Mouse (Mus musculus) embryo, embryonic 11 days (tissue): ENCODE measurements around the gene Sox5.

ENCODE experiments used
- DNase-seq: peaks from one replicate; pipeline ENCODE4 v3.0.0-alpha.2; 2015

The Sox5 gene

GRCm38 (mm10) chr6:144074826-144075225 lies 707.0 kb downstream of the Sox5 start:
- DNase-seq: peak; percentile 44

- DNase-seq: no peak
These were observed 711.3 kb downstream of the Sox5 start for GRCm38 (mm10) chr6:144070461-144070860.

GRCm38 (mm10) chr6:144067491-144067890 lies 714.3 kb downstream of the Sox5 start:
- DNase-seq: no peak

GRCm38 (mm10) chr6:144062428-144062827 lies 719.3 kb downstream of the Sox5 start:
- no peak for DNase-seq

GRCm38 (mm10) chr6:144061814-144062213 lies 720.0 kb downstream of the Sox5 start:
- DNase-seq: no peak

- no peak for DNase-seq
These were observed 724.6 kb downstream of the Sox5 start for GRCm38 (mm10) chr6:144057098-144057632.

- peak; percentile 54 for DNase-seq
These were observed 725.3 kb downstream of the Sox5 start for GRCm38 (mm10) chr6:144056252-144057097.

GRCm38 (mm10) chr6:144052487-144052886 lies 729.3 kb downstream of the Sox5 start:
- DNase-seq: peak; percentile 32

GRCm38 (mm10) chr6:144051316-144051715 lies 730.5 kb downstream of the Sox5 start:
- DNase-seq: no peak

- DNase-seq: no peak
These were observed 733.4 kb downstream of the Sox5 start for GRCm38 (mm10) chr6:144048201-144048924.

GRCm38 (mm10) chr6:144045503-144045902 lies 736.3 kb downstream of the Sox5 start:
- no peak for DNase-seq

GRCm38 (mm10) chr6:144044381-144044780 lies 737.4 kb downstream of the Sox5 start:
- DNase-seq: no peak

- peak; percentile 16 for DNase-seq
These were observed 738.8 kb downstream of the Sox5 start for GRCm38 (mm10) chr6:144042936-144043335.

- DNase-seq: no peak
These were observed 739.8 kb downstream of the Sox5 start for GRCm38 (mm10) chr6:144041941-144042340.

GRCm38 (mm10) chr6:144041188-144041587 lies 740.6 kb downstream of the Sox5 start:
- DNase-seq: no peak

- DNase-seq: no peak
These were observed 741.4 kb downstream of the Sox5 start for GRCm38 (mm10) chr6:144040349-144040748.

GRCm38 (mm10) chr6:144039221-144039620 lies 742.6 kb downstream of the Sox5 start:
- peak; percentile 46 for DNase-seq

GRCm38 (mm10) chr6:144033191-144033590 lies 748.6 kb downstream of the Sox5 start:
- no peak for DNase-seq

- no peak for DNase-seq
These were observed 764.8 kb downstream of the Sox5 start for GRCm38 (mm10) chr6:144016929-144017328.

- DNase-seq: no peak
These were observed 769.8 kb downstream of the Sox5 start for GRCm38 (mm10) chr6:144011880-144012524.

- DNase-seq: no peak
These were observed 770.8 kb downstream of the Sox5 start for GRCm38 (mm10) chr6:144010995-144011394.

GRCm38 (mm10) chr6:144010285-144010684 lies 771.5 kb downstream of the Sox5 start:
- DNase-seq: no peak

- DNase-seq: no peak
These were observed 776.6 kb downstream of the Sox5 start for GRCm38 (mm10) chr6:144005132-144005531.
